Mouse (Mus musculus) liver, embryonic 14.5 days (tissue): ENCODE measurements around the gene F830045P16Rik.

Experiments
- CTCF ChIP-seq: IDR thresholded peaks from 2 replicates; pipeline ENCODE4 v1.5.1; 2016; ENCODE audit warnings: antibody characterized with exemption, low read depth, control low read depth
- EP300 ChIP-seq: IDR thresholded peaks from 2 replicates; pipeline ENCODE4 v1.6.1; 2016; ENCODE audit warnings: antibody characterized with exemption, low read depth

GRCm38 (mm10) chr2:129539175-129539574, 2.8 kb upstream of the F830045P16Rik start:
- no peak for TF ChIP-seq CTCF
- TF ChIP-seq EP300 = no peak
